Mouse (Mus musculus) E14TG2a.4 (cell line): ENCODE measurements around the gene Lxn.

Experiments
- CTCF ChIP-seq: conservative IDR thresholded peaks from 2 replicates; pipeline ENCODE4 v1.5.1; 2014; ENCODE audit warnings: low read length
- NANOG ChIP-seq: IDR thresholded peaks from 2 replicates; pipeline ENCODE4 v1.6.1; 2014; ENCODE audit warnings: borderline replicate concordance, low read length, mixed read lengths

GRCm38 (mm10) chr3:67485233-67485632 lies 21.5 kb upstream of the Lxn start:
- no peak for TF ChIP-seq CTCF
- no peak for TF ChIP-seq NANOG
